Mouse (Mus musculus): Measurements from ENCODE around the gene Gm10944. TPM values are rescaled to one million over a fixed set of nuclear protein-coding genes. Genes with fewer than 3 reads are reported as not detected.

Gene Gm10944
- polyA plus RNA-seq, 1 experiment from 2014 or later, result not detected

DNA sequence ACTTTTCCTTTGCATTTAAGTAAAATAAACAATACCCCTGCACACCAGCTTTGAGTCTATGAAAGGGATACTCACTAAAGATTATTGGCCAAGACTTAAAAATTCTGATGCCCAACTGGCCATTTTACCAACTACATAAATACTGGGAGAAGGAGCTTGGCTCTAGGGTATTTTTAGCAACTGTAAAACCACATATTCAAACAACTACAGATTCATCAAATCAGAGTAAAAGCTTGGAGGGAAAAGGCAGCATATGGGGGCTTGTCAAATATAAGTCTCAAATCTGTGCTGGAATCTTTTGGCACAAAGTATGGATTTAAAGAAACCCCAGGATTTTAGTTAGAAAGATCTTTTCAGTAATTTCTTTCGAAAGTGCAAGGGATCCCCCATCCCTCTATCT lies 20.2 kb downstream of the Gm10944 start:
- Histone ChIP-seq H3K27me3 (replicated peaks; ENCODE audit: control insufficient read depth, insufficient read depth, low read length) (no peaks in the 10 kb centered on the region), H3K9me3 (ENCODE audit: control insufficient read depth, low read length) (no peaks in the 10 kb centered on the region), H3K36me3 (ENCODE audit: control insufficient read depth, insufficient read depth, low read length) (no peaks in the 10 kb centered on the region), H3K27ac (replicated peaks; ENCODE audit: low read depth, low read length) (no peak overlapping the region), H3K4me2 (ENCODE audit: low read depth, low read length) (no peak overlapping the region), H3K4me1 (ENCODE audit: control insufficient read depth, insufficient read depth, low read length) (no peaks in the 10 kb centered on the region), H3K9ac (ENCODE audit: low read depth, low read length) (no peak overlapping the region), H3K4me3 (ENCODE audit: low read depth, low read length) (no peak overlapping the region)
- ATAC-seq (ENCODE audit: low read depth) (no peak), DNase-seq (ENCODE audit: low spot score) (peak; percentile 42)
- WGBS, result 86% methylated on average over 1 of the region's 1 CpGs

DNA sequence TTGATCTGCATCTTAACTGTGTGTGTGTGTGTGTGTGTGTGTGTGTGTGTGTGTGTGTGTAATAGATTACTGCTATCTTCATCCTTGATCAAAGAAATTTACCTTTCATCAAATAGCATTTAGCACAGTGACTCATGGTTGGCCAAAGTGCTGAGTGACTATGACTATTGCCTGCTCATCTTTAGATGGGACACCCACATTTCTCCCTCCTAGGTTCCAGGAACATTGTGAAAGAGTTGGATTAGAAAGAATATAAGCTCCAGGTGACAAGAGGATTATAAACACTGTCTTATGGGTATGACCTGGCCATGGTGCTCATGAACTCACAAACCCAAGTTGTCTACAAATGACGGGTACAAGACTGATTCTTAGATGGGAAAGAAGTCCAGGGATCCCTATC lies 26.9 kb downstream of the Gm10944 start:
- Histone ChIP-seq H3K36me3 (ENCODE audit: control insufficient read depth, insufficient read depth, low read length) (no peaks in the 10 kb centered on the region), H3K27me3 (replicated peaks; ENCODE audit: control insufficient read depth, insufficient read depth, low read length) (no peaks in the 10 kb centered on the region), H3K4me3 (ENCODE audit: low read depth, low read length) (no peak overlapping the region), H3K27ac (replicated peaks; ENCODE audit: low read depth, low read length) (no peak overlapping the region), H3K9me3 (ENCODE audit: control insufficient read depth, low read length) (no peaks in the 10 kb centered on the region), H3K9ac (ENCODE audit: low read depth, low read length) (no peak overlapping the region), H3K4me2 (ENCODE audit: low read depth, low read length) (no peak overlapping the region), H3K4me1 (ENCODE audit: control insufficient read depth, insufficient read depth, low read length) (no peaks in the 10 kb centered on the region)
- WGBS, result 83% methylated on average over 1 of the region's 1 CpGs
- no peak for DNase-seq (ENCODE audit: low spot score)
- ATAC-seq (ENCODE audit: low read depth), result no peak

DNA sequence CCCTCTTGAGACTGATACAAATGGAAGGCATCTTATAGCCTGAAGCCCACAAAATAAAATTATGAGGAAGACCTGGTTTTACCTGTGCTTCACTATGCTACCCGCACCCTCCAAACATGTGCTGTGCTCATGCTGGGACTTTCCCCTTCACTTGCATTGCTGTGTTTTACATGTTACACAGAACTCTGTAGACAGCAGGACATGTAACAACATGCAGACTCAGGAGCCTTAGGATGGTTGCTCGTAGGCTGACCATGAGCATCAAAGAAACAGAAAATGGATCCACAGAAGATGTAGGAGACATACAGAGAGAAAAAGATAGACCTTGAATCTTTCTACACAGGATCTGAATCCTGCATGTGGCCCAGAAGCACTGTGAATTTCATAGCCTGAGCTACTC lies 29.2 kb downstream of the Gm10944 start:
- ATAC-seq (ENCODE audit: low read depth), result no peak
- Histone ChIP-seq H3K4me3 (ENCODE audit: low read depth, low read length) (no peak overlapping the region), H3K27ac (replicated peaks; ENCODE audit: low read depth, low read length) (no peak overlapping the region), H3K9ac (ENCODE audit: low read depth, low read length) (no peak overlapping the region), H3K4me2 (ENCODE audit: low read depth, low read length) (no peak overlapping the region), H3K27me3 (replicated peaks; ENCODE audit: control insufficient read depth, insufficient read depth, low read length) (no peaks in the 10 kb centered on the region), H3K4me1 (ENCODE audit: control insufficient read depth, insufficient read depth, low read length) (no peaks in the 10 kb centered on the region), H3K36me3 (ENCODE audit: control insufficient read depth, insufficient read depth, low read length) (no peaks in the 10 kb centered on the region), H3K9me3 (ENCODE audit: control insufficient read depth, low read length) (no peaks in the 10 kb centered on the region)
- WGBS, result 78% methylated on average over 2 of the region's 2 CpGs
- DNase-seq (ENCODE audit: low spot score), result no peak

DNA sequence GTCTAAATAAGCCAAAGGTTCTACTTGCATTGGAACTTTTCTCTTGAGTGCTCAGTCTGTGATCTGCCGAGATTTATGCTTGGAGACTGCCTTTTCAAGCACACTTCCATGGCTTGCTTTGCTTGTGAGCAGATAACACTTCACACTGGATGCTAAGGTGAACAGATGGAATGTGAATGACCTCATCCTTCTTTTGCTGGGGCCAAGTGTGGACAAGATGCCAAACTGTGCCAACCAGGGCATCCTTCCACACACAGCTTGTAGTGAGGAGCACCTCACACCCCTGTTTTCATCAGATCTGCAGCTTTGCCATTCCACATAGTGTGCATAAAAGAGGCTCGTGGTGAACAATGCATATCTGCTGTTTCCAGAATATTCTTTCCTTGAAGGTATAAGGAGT lies 29.7 kb downstream of the Gm10944 start:
- no peak for ATAC-seq (ENCODE audit: low read depth)

DNA sequence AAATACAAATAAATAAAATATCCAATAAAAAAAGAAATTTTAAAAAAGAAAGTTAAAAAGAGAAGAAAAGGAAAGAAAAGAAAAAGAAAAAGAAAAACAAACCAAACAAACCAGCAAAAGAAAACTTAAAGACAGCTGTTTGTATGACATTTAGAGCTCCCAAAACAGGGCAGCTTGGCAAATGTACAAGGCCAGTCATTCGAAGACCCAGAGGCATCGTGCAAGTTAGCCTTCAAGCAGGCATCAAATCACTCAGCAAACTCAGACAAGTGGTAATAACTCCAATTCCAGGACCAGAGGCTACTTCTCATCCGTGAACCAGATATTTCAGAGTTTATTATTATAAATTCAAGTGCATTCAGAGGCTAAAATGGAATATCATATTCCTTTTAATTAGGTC lies 45.4 kb downstream of the Gm10944 start:
- DNase-seq (ENCODE audit: low spot score) (no peak), ATAC-seq (ENCODE audit: low read depth) (no peak)
- no peaks in the 10 kb centered on the region for H3K4me1 ChIP-seq (ENCODE audit: control insufficient read depth, insufficient read depth, low read length)
- H3K9me3 ChIP-seq (ENCODE audit: control insufficient read depth, low read length), result no peaks in the 10 kb centered on the region
- H3K4me2 ChIP-seq (ENCODE audit: low read depth, low read length), result no peak overlapping the region
- no peak overlapping the region for H3K27ac ChIP-seq (replicated peaks; ENCODE audit: low read depth, low read length)
- WGBS, result 65% methylated on average over 3 of the region's 3 CpGs
- no peaks in the 10 kb centered on the region for H3K36me3 ChIP-seq (ENCODE audit: control insufficient read depth, insufficient read depth, low read length)
- no peak overlapping the region for H3K4me3 ChIP-seq (ENCODE audit: low read depth, low read length)
- H3K27me3 ChIP-seq (replicated peaks; ENCODE audit: control insufficient read depth, insufficient read depth, low read length), result no peaks in the 10 kb centered on the region
- no peak overlapping the region for H3K9ac ChIP-seq (ENCODE audit: low read depth, low read length)

More for the DNA sequence above, 29.7 kb downstream of the Gm10944 start:
- no peak for DNase-seq (ENCODE audit: low spot score)
- no peak overlapping the region for H3K4me3 ChIP-seq (ENCODE audit: low read depth, low read length)
- 77% methylated on average over 2 of the region's 2 CpGs for WGBS
- no peaks in the 10 kb centered on the region for H3K27me3 ChIP-seq (replicated peaks; ENCODE audit: control insufficient read depth, insufficient read depth, low read length)
- no peak overlapping the region for H3K9ac ChIP-seq (ENCODE audit: low read depth, low read length)
- no peak overlapping the region for H3K27ac ChIP-seq (replicated peaks; ENCODE audit: low read depth, low read length)
- no peaks in the 10 kb centered on the region for H3K4me1 ChIP-seq (ENCODE audit: control insufficient read depth, insufficient read depth, low read length)
- H3K4me2 ChIP-seq (ENCODE audit: low read depth, low read length), result no peak overlapping the region
- no peaks in the 10 kb centered on the region for H3K9me3 ChIP-seq (ENCODE audit: control insufficient read depth, low read length)
- no peaks in the 10 kb centered on the region for H3K36me3 ChIP-seq (ENCODE audit: control insufficient read depth, insufficient read depth, low read length)

Other genes starting within 250 kb of the Gm10944 start
- 0.26 and 0.47 TPM in 2 replicates for gene Adgb, start 209.0 kb upstream of the Gm10944 start, polyA plus RNA-seq (2014; fragmentation: Nextera tagmentation; extraction: Ambion mirVana)
- gene Rab32, start 123.1 kb upstream of the Gm10944 start, polyA plus RNA-seq (2014; fragmentation: Nextera tagmentation; extraction: Ambion mirVana), result 20.2 and 25.2 TPM in 2 replicates

Measured in embryonic facial prominence, embryonic 14.5 days (tissue).